Mouse (Mus musculus): ENCODE measurements around the gene Scgb2a2.
"Not testable (repeated sequence)": the region's sequence is repeated elsewhere in the genome, so short reads cannot be mapped to it uniquely, and the experiment has no call there.

The Scgb2a2 gene

GRCm38 (mm10) chr19:9847262-9847661 lies at the start of gene Scgb2a2:
TSS of gene Scgb2a2 (plus strand) at chr19:9847562.
- DNase-seq, result no peak

- peak; percentile 56 for DNase-seq
Observed at GRCm38 (mm10) chr19:9836581-9837340, 10.6 kb upstream of the Scgb2a2 start.

DNA sequence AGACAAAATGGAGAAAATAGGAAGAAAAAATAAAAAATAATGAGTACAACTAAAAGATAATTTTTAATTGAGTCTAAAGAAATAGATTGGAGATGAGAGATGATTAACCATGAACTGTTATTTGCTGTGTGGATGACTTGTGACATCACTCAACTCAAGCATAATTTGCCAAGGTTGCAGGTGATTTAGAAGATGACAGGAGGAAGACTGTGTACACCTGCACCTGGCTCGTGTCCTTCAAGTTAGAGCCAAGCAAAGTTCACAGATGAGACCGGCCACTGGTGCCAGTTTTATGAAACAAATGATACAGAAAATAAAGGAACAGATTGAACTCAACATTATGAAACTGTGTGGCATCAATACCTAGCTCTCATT lies 10.0 kb upstream of the Scgb2a2 start:
- no peak for DNase-seq

- not testable (repeated sequence) for DNase-seq
Observed at GRCm38 (mm10) chr19:9849368-9850075, 2.2 kb downstream of the Scgb2a2 start.

DNA sequence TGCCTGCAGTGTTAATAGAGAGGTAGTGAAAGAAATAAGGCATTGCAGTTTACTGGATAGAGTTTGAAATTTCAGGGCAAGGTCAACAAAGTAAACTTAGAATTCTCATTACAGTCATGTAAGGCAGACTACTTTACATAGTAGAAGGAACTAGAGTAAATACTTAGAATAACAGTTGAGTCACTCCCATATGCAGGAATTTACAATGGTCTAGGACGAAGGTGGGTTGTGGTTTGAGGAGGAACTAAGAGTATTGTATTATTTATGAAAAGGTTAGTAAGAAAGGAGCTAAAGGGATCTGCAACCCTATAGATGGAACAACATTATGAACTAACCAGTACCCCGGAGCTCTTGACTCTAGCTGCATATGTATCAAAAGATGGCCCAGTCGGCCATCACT lies 13.5 kb downstream of the Scgb2a2 start:
- DNase-seq, result not testable (repeated sequence)

GRCm38 (mm10) chr19:9864856-9865255 lies 17.5 kb downstream of the Scgb2a2 start:
- DNase-seq, result no peak

- no peak for DNase-seq
Observed at GRCm38 (mm10) chr19:9865466-9865865, 18.1 kb downstream of the Scgb2a2 start.

- no peak for DNase-seq
Observed at GRCm38 (mm10) chr19:9878186-9878835, 30.9 kb downstream of the Scgb2a2 start.

DNA sequence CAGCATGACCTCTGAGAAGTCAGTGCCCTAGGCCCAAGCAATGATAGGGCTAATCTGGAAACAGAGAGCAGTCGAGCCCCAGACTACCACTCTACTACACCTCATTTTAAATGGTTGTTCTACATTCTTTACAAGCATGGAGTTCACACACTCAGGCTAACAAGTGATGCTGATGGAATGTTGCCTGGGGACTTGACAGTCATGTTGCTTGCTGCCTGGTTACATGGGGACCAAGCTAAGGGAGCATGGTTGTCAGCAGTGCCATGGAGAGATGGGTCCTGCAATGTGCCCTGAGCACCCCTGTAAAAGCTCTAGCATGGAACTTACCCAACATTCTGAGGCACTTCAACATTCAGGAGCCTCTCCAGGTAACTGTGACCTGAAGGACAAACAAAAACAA lies 39.0 kb downstream of the Scgb2a2 start:
- DNase-seq, result no peak

GRCm38 (mm10) chr19:9886771-9887170 lies 39.4 kb downstream of the Scgb2a2 start:
- no peak for DNase-seq

DNA sequence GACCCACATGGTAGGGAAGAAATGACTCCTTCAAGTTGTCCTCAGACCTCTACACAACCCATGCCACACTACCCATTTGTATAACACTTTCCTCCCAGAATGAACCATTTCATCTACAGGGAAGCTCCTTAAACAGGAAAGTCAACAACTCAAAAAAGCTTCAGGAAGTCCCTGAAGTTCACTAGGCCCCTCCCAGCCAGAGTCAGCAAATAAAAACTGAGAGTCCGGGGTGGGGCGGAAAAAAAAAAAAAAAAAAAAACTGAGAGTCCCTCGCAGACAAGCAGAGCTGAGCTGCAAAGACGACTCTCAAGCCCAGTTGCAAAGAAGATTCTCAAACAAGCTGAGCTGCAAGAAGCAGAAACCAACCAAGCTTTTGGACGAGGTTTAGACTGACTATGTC lies 48.7 kb downstream of the Scgb2a2 start:
- no peak for DNase-seq

DNA sequence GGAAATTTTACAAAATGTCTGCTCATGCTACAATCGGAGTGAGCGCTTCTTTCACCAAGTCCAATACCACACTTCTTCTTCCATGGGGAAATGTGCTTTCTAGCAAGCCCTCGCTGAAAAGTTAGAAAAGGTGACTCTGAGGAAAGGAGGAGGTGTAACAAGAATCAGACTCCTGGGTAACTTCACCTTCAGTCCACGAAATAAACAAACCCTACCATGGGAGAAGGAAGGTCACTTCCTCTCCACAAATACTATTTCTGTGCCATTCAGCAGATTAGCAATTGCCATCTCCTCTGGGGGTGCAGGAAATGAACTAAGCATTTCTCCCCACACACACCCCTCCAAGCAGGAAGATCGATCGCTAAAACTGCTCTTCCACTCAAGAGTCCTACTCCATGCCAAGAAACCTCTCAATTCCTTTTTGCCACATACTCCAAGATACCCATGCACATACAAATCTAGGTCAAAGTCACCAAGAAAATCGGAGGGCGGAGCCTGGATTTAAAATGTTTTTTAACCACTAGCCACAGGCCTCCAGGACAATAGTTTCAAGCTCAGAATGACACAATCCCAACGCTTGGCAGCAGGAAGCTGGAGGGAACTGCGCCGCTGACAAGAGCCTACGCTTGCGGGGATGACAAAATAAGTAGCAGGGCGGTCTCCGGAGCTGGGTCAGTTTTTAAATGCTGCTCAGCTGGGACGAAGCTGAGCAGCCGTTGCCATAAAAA lies 51.1 kb downstream of the Scgb2a2 start:
- no peak for DNase-seq

DNA sequence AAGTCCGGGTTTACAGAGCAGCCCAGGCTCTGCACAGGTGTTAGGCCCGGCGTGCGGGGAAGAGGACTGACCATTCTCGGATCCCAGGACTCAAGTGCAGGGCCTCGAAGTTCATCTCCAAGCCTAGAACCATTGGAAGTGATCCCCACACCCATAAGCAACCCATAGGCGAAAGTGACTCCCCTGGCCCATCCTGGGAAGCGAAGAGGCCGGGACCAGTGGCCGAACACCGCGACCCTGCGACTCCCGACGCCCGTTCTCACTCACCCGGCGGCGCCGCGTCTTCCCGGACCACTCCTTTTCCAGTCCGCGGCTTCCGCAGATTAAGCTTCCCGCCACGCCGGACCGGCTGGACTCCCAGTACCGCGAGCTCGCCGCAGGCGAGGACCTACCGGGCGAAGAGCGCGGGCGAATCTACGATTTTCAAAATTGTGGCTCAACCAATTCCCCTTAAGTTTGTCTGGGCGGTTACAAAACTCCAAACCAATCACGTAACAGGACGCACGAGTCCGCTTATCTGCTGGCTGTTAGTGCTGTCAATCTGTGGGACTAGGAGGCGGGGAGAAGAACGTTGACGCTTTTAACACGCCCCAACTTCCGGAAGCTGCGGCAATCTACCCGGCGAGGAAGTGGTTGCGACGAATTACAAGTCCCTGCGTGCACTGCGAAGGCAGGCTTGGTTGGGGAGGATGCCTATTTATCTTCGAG lies 51.9 kb downstream of the Scgb2a2 start, which contains the start of gene Incenp:
TSS of gene Incenp (minus strand) at position 480 of the 708 bp plus-strand sequence.
- peak; percentile 79 for DNase-seq

- DNase-seq, result no peak
Observed at GRCm38 (mm10) chr19:9899780-9900146, 52.4 kb downstream of the Scgb2a2 start.

GRCm38 (mm10) chr19:9900696-9901095 lies 53.3 kb downstream of the Scgb2a2 start:
- DNase-seq, result not testable (repeated sequence)

Data from right cerebral cortex, postnatal 4 days (tissue).